Mouse (Mus musculus): ENCODE data around the gene Acap1. TPM values are rescaled to one million over a fixed set of nuclear protein-coding genes. Genes with fewer than 3 reads are reported as not detected.

Gene Acap1
- polyA plus RNA-seq, 1 experiment from 2014 or later: 1.5 TPM

- Histone ChIP-seq H3K9ac (ENCODE audit: low read depth, low read length) (no peak overlapping the region), H3K36me3 (ENCODE audit: control insufficient read depth, insufficient read depth, low read length) (peaks cover 51% of the 10 kb centered on the region), H3K4me1 (ENCODE audit: control insufficient read depth, insufficient read depth, low read length) (peaks cover 19% of the 10 kb centered on the region), H3K4me3 (ENCODE audit: low read depth, low read length) (no peak overlapping the region), H3K27me3 (replicated peaks; ENCODE audit: control insufficient read depth, insufficient read depth, low read length) (no peaks in the 10 kb centered on the region), H3K27ac (replicated peaks; ENCODE audit: low read depth, low read length) (no peak overlapping the region), H3K9me3 (ENCODE audit: control insufficient read depth, low read length) (no peaks in the 10 kb centered on the region), H3K4me2 (ENCODE audit: low read depth, low read length) (no peak overlapping the region)
- ATAC-seq (ENCODE audit: low read depth) (no peak), DNase-seq (ENCODE audit: low spot score) (no peak)
- WGBS: 64% methylated on average over 8 of the region's 8 CpGs
Observed at GRCm38 (mm10) chr11:69850754-69851153, 44.6 kb downstream of the Acap1 start.

- DNase-seq (ENCODE audit: low spot score) (no peak), ATAC-seq (ENCODE audit: low read depth) (no peak)
- 87% methylated on average over 15 of the region's 15 CpGs for WGBS
- Histone ChIP-seq H3K4me3 (ENCODE audit: low read depth, low read length) (no peak overlapping the region), H3K9ac (ENCODE audit: low read depth, low read length) (no peak overlapping the region), H3K4me2 (ENCODE audit: low read depth, low read length) (no peak overlapping the region), H3K9me3 (ENCODE audit: control insufficient read depth, low read length) (no peaks in the 10 kb centered on the region), H3K4me1 (ENCODE audit: control insufficient read depth, insufficient read depth, low read length) (peaks cover 25% of the 10 kb centered on the region), H3K27me3 (replicated peaks; ENCODE audit: control insufficient read depth, insufficient read depth, low read length) (no peaks in the 10 kb centered on the region), H3K27ac (replicated peaks; ENCODE audit: low read depth, low read length) (no peak overlapping the region), H3K36me3 (ENCODE audit: control insufficient read depth, insufficient read depth, low read length) (peaks cover 51% of the 10 kb centered on the region)
Observed at GRCm38 (mm10) chr11:69849884-69850283, 45.5 kb downstream of the Acap1 start.

- Histone ChIP-seq H3K27me3 (replicated peaks; ENCODE audit: control insufficient read depth, insufficient read depth, low read length) (no peaks in the 10 kb centered on the region), H3K27ac (replicated peaks; ENCODE audit: low read depth, low read length) (no peak overlapping the region; the same call in 1 of the 2 replicates), H3K4me3 (ENCODE audit: low read depth, low read length) (no peak overlapping the region), H3K9ac (ENCODE audit: low read depth, low read length) (no peak overlapping the region), H3K4me2 (ENCODE audit: low read depth, low read length) (no peak overlapping the region), H3K36me3 (ENCODE audit: control insufficient read depth, insufficient read depth, low read length) (peaks cover 51% of the 10 kb centered on the region), H3K9me3 (ENCODE audit: control insufficient read depth, low read length) (no peaks in the 10 kb centered on the region), H3K4me1 (ENCODE audit: control insufficient read depth, insufficient read depth, low read length) (peaks cover 25% of the 10 kb centered on the region)
- WGBS: 85% methylated on average over 9 of the region's 9 CpGs
- DNase-seq (ENCODE audit: low spot score) (no peak), ATAC-seq (ENCODE audit: low read depth) (no peak)
Observed at GRCm38 (mm10) chr11:69849128-69849527, 46.2 kb downstream of the Acap1 start.

- Histone ChIP-seq H3K36me3 (ENCODE audit: control insufficient read depth, insufficient read depth, low read length) (peaks cover 51% of the 10 kb centered on the region), H3K4me1 (ENCODE audit: control insufficient read depth, insufficient read depth, low read length) (peaks cover 25% of the 10 kb centered on the region), H3K4me2 (ENCODE audit: low read depth, low read length) (peak overlapping the region; percentile 95), H3K4me3 (ENCODE audit: low read depth, low read length) (peak overlapping the region; percentile 90), H3K9me3 (ENCODE audit: control insufficient read depth, low read length) (no peaks in the 10 kb centered on the region), H3K9ac (ENCODE audit: low read depth, low read length) (0 out of 2 replicates have a peak overlapping the region, but pooled peaks have one; percentile 92), H3K27me3 (replicated peaks; ENCODE audit: control insufficient read depth, insufficient read depth, low read length) (no peaks in the 10 kb centered on the region), H3K27ac (replicated peaks; ENCODE audit: low read depth, low read length) (no peak overlapping the region)
- no peak for DNase-seq (ENCODE audit: low spot score)
- ATAC-seq (ENCODE audit: low read depth): no peak
- 94% methylated on average over 6 of the region's 6 CpGs for WGBS
Observed at GRCm38 (mm10) chr11:69848021-69848420, 47.3 kb downstream of the Acap1 start.

GRCm38 (mm10) chr11:69846738-69847688 lies 48.3 kb downstream of the Acap1 start:
- peak; percentile 49 for ATAC-seq (ENCODE audit: low read depth)
- peaks cover 25% of the 10 kb centered on the region for H3K4me1 ChIP-seq (ENCODE audit: control insufficient read depth, insufficient read depth, low read length)

GRCm38 (mm10) chr11:69846198-69846680 lies 49.1 kb downstream of the Acap1 start, which contains the start of gene Plscr3:
Gene Plscr3 (plus strand): TSS chr11:69846376.
- 0% methylated on average over 19 of the region's 38 CpGs for WGBS
- Histone ChIP-seq H3K4me2 (ENCODE audit: low read depth, low read length) (peak within 1 kb of the TSS; percentile 95), H3K27ac (replicated peaks; ENCODE audit: low read depth, low read length) (peak within 1 kb of the TSS; percentile 95), H3K9ac (ENCODE audit: low read depth, low read length) (peak within 1 kb of the TSS; percentile 92), H3K9me3 (ENCODE audit: control insufficient read depth, low read length) (no peaks in the 10 kb centered on the region), H3K4me1 (ENCODE audit: control insufficient read depth, insufficient read depth, low read length) (peaks cover 25% of the 10 kb centered on the region), H3K27me3 (replicated peaks; ENCODE audit: control insufficient read depth, insufficient read depth, low read length) (no peaks in the 10 kb centered on the region), H3K36me3 (ENCODE audit: control insufficient read depth, insufficient read depth, low read length) (peaks cover 36% of the 10 kb centered on the region), H3K4me3 (ENCODE audit: low read depth, low read length) (peak within 1 kb of the TSS; percentile 90)
- DNase-seq (ENCODE audit: low spot score): peak; percentile 96
- peak; percentile 92 for ATAC-seq (ENCODE audit: low read depth)

More at GRCm38 (mm10) chr11:69846738-69847688, 48.3 kb downstream of the Acap1 start:
- peak overlapping the region; percentile 95 for H3K4me2 ChIP-seq (ENCODE audit: low read depth, low read length)
- WGBS: 9% methylated on average over 33 of the region's 37 CpGs
- H3K9me3 ChIP-seq (ENCODE audit: control insufficient read depth, low read length): no peaks in the 10 kb centered on the region
- H3K9ac ChIP-seq (ENCODE audit: low read depth, low read length): peak overlapping the region; percentile 92
- DNase-seq (ENCODE audit: low spot score): peak; percentile 45
- peaks cover 44% of the 10 kb centered on the region for H3K36me3 ChIP-seq (ENCODE audit: control insufficient read depth, insufficient read depth, low read length)
- no peaks in the 10 kb centered on the region for H3K27me3 ChIP-seq (replicated peaks; ENCODE audit: control insufficient read depth, insufficient read depth, low read length)
- H3K27ac ChIP-seq (replicated peaks; ENCODE audit: low read depth, low read length): peak overlapping the region; percentile 95
- peak overlapping the region; percentile 90 for H3K4me3 ChIP-seq (ENCODE audit: low read depth, low read length)

GRCm38 (mm10) chr11:69838714-69839104 lies 56.6 kb downstream of the Acap1 start:
- ATAC-seq (ENCODE audit: low read depth) (peak; percentile 2; the same call in 1 of the 2 replicates), DNase-seq (ENCODE audit: low spot score) (no peak)
- 2% methylated on average over 7 of the region's 7 CpGs for WGBS

GRCm38 (mm10) chr11:69837952-69838713 lies 57.2 kb downstream of the Acap1 start, which contains the start of gene Tmem256:
Gene Tmem256 (plus strand): TSS chr11:69838514.
- peaks cover 9% of the 10 kb centered on the region for H3K36me3 ChIP-seq (ENCODE audit: control insufficient read depth, insufficient read depth, low read length)
- ATAC-seq (ENCODE audit: low read depth): peak; percentile 92
- H3K4me1 ChIP-seq (ENCODE audit: control insufficient read depth, insufficient read depth, low read length): peaks cover 28% of the 10 kb centered on the region
- under 1% methylated on average over 28 of the region's 34 CpGs for WGBS
- no peaks in the 10 kb centered on the region for H3K27me3 ChIP-seq (replicated peaks; ENCODE audit: control insufficient read depth, insufficient read depth, low read length)
- H3K9ac ChIP-seq (ENCODE audit: low read depth, low read length): peak within 1 kb of the TSS; percentile 81
- H3K9me3 ChIP-seq (ENCODE audit: control insufficient read depth, low read length): no peaks in the 10 kb centered on the region
- H3K27ac ChIP-seq (replicated peaks; ENCODE audit: low read depth, low read length): peak within 1 kb of the TSS; percentile 92
- peak within 1 kb of the TSS; percentile 95 for H3K4me2 ChIP-seq (ENCODE audit: low read depth, low read length)
- H3K4me3 ChIP-seq (ENCODE audit: low read depth, low read length): peak within 1 kb of the TSS; percentile 73
- peak; percentile 99 for DNase-seq (ENCODE audit: low spot score)

More at GRCm38 (mm10) chr11:69838714-69839104, 56.6 kb downstream of the Acap1 start:
- H3K9me3 ChIP-seq (ENCODE audit: control insufficient read depth, low read length): no peaks in the 10 kb centered on the region
- no peaks in the 10 kb centered on the region for H3K27me3 ChIP-seq (replicated peaks; ENCODE audit: control insufficient read depth, insufficient read depth, low read length)
- peaks cover 3% of the 10 kb centered on the region for H3K36me3 ChIP-seq (ENCODE audit: control insufficient read depth, insufficient read depth, low read length)
- H3K9ac ChIP-seq (ENCODE audit: low read depth, low read length): peak overlapping the region; percentile 79
- H3K4me2 ChIP-seq (ENCODE audit: low read depth, low read length): peak overlapping the region; percentile 95
- H3K4me1 ChIP-seq (ENCODE audit: control insufficient read depth, insufficient read depth, low read length): peaks cover 26% of the 10 kb centered on the region
- H3K27ac ChIP-seq (replicated peaks; ENCODE audit: low read depth, low read length): peak overlapping the region; percentile 90
- H3K4me3 ChIP-seq (ENCODE audit: low read depth, low read length): peak overlapping the region; percentile 73
